Mouse (Mus musculus) erythroblast, embryonic 14.5 days (primary cell): ENCODE data around the gene Mutyh.

Experiments
- GATA1 ChIP-seq: IDR thresholded peaks from 2 replicates; pipeline ENCODE4 v1.6.1; 2012; ENCODE audit warnings: low read length, inconsistent platforms, mixed read lengths
- TAL1 ChIP-seq: IDR thresholded peaks from 3 replicates; pipeline ENCODE4 v1.6.1; 2012; ENCODE audit warnings: low read length, inconsistent platforms, mixed read lengths

DNA sequence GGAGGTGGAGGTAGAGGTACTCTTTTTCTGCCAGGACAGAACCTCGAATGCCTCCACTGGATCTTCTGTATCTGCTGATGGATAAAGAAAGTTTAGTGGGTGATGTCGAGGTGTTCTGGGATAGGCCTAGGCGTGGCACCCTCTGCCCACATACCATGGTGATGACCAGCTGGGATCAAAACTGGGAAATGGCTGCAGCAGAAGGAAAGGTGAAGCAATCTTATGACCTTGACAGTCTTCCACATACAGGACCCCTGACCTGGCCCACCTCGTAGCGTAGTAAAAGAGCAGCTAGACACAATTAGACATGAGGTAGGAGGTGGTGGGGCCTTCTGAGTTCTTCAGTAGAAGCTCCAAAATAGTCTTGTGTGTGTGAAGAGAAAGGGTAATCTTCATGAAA, 43.5 kb upstream of the Mutyh start:
- TF ChIP-seq TAL1 (no peak), GATA1 (no peak)
